Mouse (Mus musculus) activated CD4-positive, CD25-positive, alpha-beta regulatory T cell, adult 4 months (primary cell): ENCODE measurements around the gene Mgat3. TPM values are rescaled to one million over a fixed set of nuclear protein-coding genes. Genes with fewer than 3 reads are reported as not detected.

Experiments used
- ATAC-seq: one replicate; pipeline ENCODE4 v1.8.0; 2017
- polyA plus RNA-seq, 2 experiments: library from polyadenylated mRNA; unstranded; fragments of 100-300 nt; shearing (Covaris generic); gene quantifications; one replicate each; pipeline ENCODE4 v1.2.1; 2017

Gene Mgat3
- polyA plus RNA-seq, 2 experiments from 2014 or later: 0.13 TPM; not detected in 1

GRCm38 (mm10) chr15:80152663-80153062, 20.9 kb upstream of the Mgat3 start:
- no peak for ATAC-seq

- ATAC-seq: no peak
These were observed 19.8 kb upstream of the Mgat3 start for GRCm38 (mm10) chr15:80153757-80154156.

- ATAC-seq: no peak
These were observed 17.8 kb upstream of the Mgat3 start for GRCm38 (mm10) chr15:80155707-80156106.

- no peak for ATAC-seq
These were observed 16.2 kb upstream of the Mgat3 start for GRCm38 (mm10) chr15:80157197-80157943.

GRCm38 (mm10) chr15:80158001-80158706, 15.4 kb upstream of the Mgat3 start:
- no peak for ATAC-seq

GRCm38 (mm10) chr15:80158707-80159090, 14.8 kb upstream of the Mgat3 start:
- no peak for ATAC-seq

- no peak for ATAC-seq
These were observed 14.1 kb upstream of the Mgat3 start for GRCm38 (mm10) chr15:80159286-80159901.

- ATAC-seq: no peak
These were observed 13.3 kb upstream of the Mgat3 start for GRCm38 (mm10) chr15:80160223-80160622.

GRCm38 (mm10) chr15:80160726-80161125, 12.8 kb upstream of the Mgat3 start:
- ATAC-seq: no peak

GRCm38 (mm10) chr15:80161199-80161598, 12.3 kb upstream of the Mgat3 start:
- ATAC-seq: no peak

GRCm38 (mm10) chr15:80162401-80162964, 11.0 kb upstream of the Mgat3 start:
- no peak for ATAC-seq

GRCm38 (mm10) chr15:80163274-80163673, 10.2 kb upstream of the Mgat3 start:
- ATAC-seq: no peak

- no peak for ATAC-seq
These were observed 9.8 kb upstream of the Mgat3 start for GRCm38 (mm10) chr15:80163716-80164115.

- no peak for ATAC-seq
These were observed 8.1 kb upstream of the Mgat3 start for GRCm38 (mm10) chr15:80165396-80165795.

GRCm38 (mm10) chr15:80169484-80169883, 4.0 kb upstream of the Mgat3 start:
- ATAC-seq: no peak

GRCm38 (mm10) chr15:80170357-80170756, 3.2 kb upstream of the Mgat3 start:
- no peak for ATAC-seq

- ATAC-seq: no peak
These were observed 2.2 kb upstream of the Mgat3 start for GRCm38 (mm10) chr15:80171286-80171685.

- no peak for ATAC-seq
These were observed 1.7 kb upstream of the Mgat3 start for GRCm38 (mm10) chr15:80171791-80172190.

GRCm38 (mm10) chr15:80173781-80174597, 468 bp downstream of the Mgat3 start:
- ATAC-seq: no peak

- no peak for ATAC-seq
These were observed 1.0 kb downstream of the Mgat3 start for GRCm38 (mm10) chr15:80174598-80174875.

- no peak for ATAC-seq
These were observed 1.8 kb downstream of the Mgat3 start for GRCm38 (mm10) chr15:80175316-80175715.

- ATAC-seq: no peak
These were observed 2.2 kb downstream of the Mgat3 start for GRCm38 (mm10) chr15:80175756-80176155.

GRCm38 (mm10) chr15:80181561-80181960, 8.0 kb downstream of the Mgat3 start:
- no peak for ATAC-seq
